Mouse (Mus musculus): ENCODE measurements around the gene Dus3l. TPM values are rescaled to one million over a fixed set of nuclear protein-coding genes. Genes with fewer than 3 reads are reported as not detected.

Gene Dus3l
- polyA plus RNA-seq, 1 experiment from 2014 or later, result 42.3 TPM

DNA sequence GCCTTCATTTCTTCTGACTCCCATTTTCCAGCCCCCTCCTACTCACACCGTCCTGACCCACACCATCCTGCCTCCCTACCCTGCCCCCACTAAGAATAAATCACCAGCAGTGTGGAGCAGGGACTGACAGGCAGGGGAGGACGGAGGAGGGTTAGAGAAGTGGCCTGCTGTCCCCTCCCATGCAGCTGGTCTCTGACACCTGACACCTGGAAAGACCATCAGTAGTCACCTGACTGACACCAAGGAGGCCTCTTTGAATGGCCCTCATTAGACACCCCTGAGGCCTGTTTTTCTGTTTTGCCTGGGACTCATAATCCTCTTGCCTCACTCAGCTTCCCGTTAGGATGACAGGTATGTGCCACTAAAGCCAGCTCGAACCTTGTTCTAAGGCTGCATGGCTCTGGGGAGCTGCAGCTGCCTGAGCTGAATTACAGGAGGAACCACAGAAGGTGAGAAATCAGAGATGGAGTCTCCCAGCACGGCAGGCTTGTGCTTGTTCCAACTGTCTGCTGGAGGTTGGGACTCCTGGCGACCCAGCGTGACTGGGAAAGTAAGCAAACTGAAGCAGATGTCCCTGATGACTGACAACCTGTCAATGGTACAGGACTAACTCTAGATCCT is 37.4 kb upstream of the Dus3l start:
- WGBS, result 7% methylated on average over 7 of the region's 7 CpGs
- Histone ChIP-seq H3K27ac (ENCODE audit: low read depth, low read length) (no peak overlapping the region), H3K4me3 (ENCODE audit: low read depth, low read length) (no peak overlapping the region), H3K9ac (ENCODE audit: low read length) (no peak overlapping the region), H3K4me2 (ENCODE audit: low read depth) (no peak overlapping the region), H3K4me1 (ENCODE audit: control insufficient read depth, insufficient read depth, low read length) (peaks cover 3% of the 10 kb centered on the region; the same call in 1 of the 2 replicates), H3K36me3 (ENCODE audit: control insufficient read depth, insufficient read depth, low read length) (peaks cover 4% of the 10 kb centered on the region), H3K27me3 (ENCODE audit: control insufficient read depth, insufficient read depth, low read length) (no peaks in the 10 kb centered on the region), H3K9me3 (ENCODE audit: control insufficient read depth, low read length) (no peaks in the 10 kb centered on the region)
- no peak for DNase-seq (ENCODE audit: low spot score)
- ATAC-seq (ENCODE audit: insufficient read depth, low FRiP score, low TSS enrichment), result no peak

DNA sequence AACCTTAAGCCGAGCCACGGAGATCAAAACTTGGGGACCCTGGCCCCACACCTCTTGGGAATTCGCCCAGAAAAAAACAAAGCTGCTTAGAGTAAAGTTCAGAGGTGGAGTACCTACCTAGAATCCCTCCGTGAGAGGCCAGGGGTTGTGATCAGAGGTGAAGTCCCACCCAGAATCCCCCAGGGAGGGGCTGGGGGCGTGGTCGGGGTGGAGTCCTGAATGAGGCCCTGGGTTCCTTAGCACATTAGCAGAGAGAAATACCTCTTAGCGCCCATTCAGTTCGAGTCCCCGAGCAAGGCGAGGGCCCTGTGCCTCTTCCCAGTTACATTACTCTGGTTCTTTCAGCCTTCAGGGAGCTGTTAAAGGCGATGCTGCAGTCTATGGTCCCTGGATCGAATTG is 36.9 kb upstream of the Dus3l start:
- Histone ChIP-seq H3K4me2 (ENCODE audit: low read depth) (no peak overlapping the region; the same call in 1 of the 2 replicates), H3K9me3 (ENCODE audit: control insufficient read depth, low read length) (no peaks in the 10 kb centered on the region), H3K27me3 (ENCODE audit: control insufficient read depth, insufficient read depth, low read length) (no peaks in the 10 kb centered on the region), H3K4me3 (ENCODE audit: low read depth, low read length) (no peak overlapping the region), H3K9ac (ENCODE audit: low read length) (no peak overlapping the region), H3K36me3 (ENCODE audit: control insufficient read depth, insufficient read depth, low read length) (peaks cover 4% of the 10 kb centered on the region), H3K4me1 (ENCODE audit: control insufficient read depth, insufficient read depth, low read length) (peaks cover 3% of the 10 kb centered on the region; the same call in 1 of the 2 replicates), H3K27ac (ENCODE audit: low read depth, low read length) (no peak overlapping the region)
- 10% methylated on average over 12 of the region's 12 CpGs for WGBS
- no peak for ATAC-seq (ENCODE audit: insufficient read depth, low FRiP score, low TSS enrichment)
- no peak for DNase-seq (ENCODE audit: low spot score)

DNA sequence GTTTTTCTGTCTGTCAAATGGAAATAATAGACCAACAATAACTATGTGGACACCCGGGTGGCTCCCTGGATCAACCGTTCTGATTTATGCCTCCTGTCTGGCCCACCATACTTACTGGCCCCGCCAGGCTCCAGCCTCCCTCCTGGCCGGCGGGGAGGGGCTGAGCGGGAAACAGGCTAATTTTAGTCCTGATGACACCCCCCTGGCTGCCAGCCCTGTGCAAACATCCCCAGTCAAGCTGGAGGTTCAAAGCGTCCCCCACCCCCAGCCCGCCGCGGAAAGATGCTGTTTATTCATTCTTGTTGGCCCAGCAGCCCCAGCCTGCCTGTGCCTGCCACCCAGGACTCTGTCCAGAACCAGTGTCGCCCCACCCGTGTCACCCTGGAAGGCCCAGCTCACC is 36.4 kb upstream of the Dus3l start:
- DNase-seq (ENCODE audit: low spot score), result no peak
- ATAC-seq (ENCODE audit: insufficient read depth, low FRiP score, low TSS enrichment), result no peak
- peaks cover 3% of the 10 kb centered on the region; the same call in 1 of the 2 replicates for H3K4me1 ChIP-seq (ENCODE audit: control insufficient read depth, insufficient read depth, low read length)
- 27% methylated on average over 12 of the region's 12 CpGs for WGBS
- no peak overlapping the region for H3K4me3 ChIP-seq (ENCODE audit: low read depth, low read length)
- H3K4me2 ChIP-seq (ENCODE audit: low read depth), result no peak overlapping the region; the same call in 1 of the 2 replicates
- H3K9ac ChIP-seq (ENCODE audit: low read length), result no peak overlapping the region
- no peaks in the 10 kb centered on the region for H3K9me3 ChIP-seq (ENCODE audit: control insufficient read depth, low read length)
- no peaks in the 10 kb centered on the region for H3K27me3 ChIP-seq (ENCODE audit: control insufficient read depth, insufficient read depth, low read length)
- H3K27ac ChIP-seq (ENCODE audit: low read depth, low read length), result no peak overlapping the region
- H3K36me3 ChIP-seq (ENCODE audit: control insufficient read depth, insufficient read depth, low read length), result peaks cover 4% of the 10 kb centered on the region

DNA sequence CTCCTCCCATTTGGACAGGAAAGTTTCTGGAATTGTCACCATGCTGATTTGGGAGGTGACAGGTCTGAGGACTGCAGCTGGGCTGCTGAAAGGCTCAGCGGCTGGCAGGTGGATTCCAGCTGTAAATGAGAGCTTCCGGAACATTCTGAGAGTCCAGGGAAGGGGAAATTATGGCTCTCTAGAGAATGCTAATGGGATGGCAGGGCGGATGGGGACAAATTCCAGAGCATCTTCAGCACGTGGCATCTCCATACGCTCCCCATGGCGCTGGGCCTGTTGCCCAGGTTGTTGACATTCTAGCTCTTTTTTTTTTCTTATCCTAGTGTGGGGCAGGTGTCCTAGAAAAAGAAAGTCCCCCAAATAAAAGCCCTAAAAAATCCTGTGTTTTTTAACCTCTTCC is 35.4 kb upstream of the Dus3l start:
- H3K27ac ChIP-seq (ENCODE audit: low read depth, low read length), result no peak overlapping the region
- no peaks in the 10 kb centered on the region for H3K9me3 ChIP-seq (ENCODE audit: control insufficient read depth, low read length)
- H3K9ac ChIP-seq (ENCODE audit: low read length), result no peak overlapping the region
- H3K36me3 ChIP-seq (ENCODE audit: control insufficient read depth, insufficient read depth, low read length), result no peaks in the 10 kb centered on the region
- ATAC-seq (ENCODE audit: insufficient read depth, low FRiP score, low TSS enrichment) (no peak), DNase-seq (ENCODE audit: low spot score) (no peak)
- H3K4me3 ChIP-seq (ENCODE audit: low read depth, low read length), result no peak overlapping the region
- no peaks in the 10 kb centered on the region for H3K27me3 ChIP-seq (ENCODE audit: control insufficient read depth, insufficient read depth, low read length)
- H3K4me1 ChIP-seq (ENCODE audit: control insufficient read depth, insufficient read depth, low read length), result peaks cover 3% of the 10 kb centered on the region; the same call in 1 of the 2 replicates
- no peak overlapping the region for H3K4me2 ChIP-seq (ENCODE audit: low read depth)
- 50% methylated on average over 6 of the region's 6 CpGs for WGBS

DNA sequence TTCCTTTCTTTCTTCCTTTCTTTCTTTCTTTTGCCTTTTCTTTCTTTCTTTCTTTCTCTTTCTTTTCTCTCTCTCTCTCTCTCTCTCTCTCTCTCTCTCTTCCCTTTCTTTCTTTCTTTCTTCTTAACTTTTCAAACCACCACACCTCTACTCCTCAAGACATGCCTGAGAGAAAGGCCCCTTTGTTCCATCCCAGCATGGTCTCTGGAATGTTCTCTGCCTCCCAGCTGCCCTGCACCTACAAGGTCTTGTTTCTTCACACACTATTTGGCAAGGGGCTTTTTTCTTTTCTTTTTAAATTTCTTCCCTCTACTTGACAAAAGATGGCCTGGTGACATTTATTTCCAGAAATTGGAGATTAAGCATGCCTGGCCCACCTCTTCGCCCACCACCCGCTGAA is 34.9 kb upstream of the Dus3l start:
- Histone ChIP-seq H3K9ac (ENCODE audit: low read length) (no peak overlapping the region), H3K27ac (ENCODE audit: low read depth, low read length) (no peak overlapping the region), H3K4me3 (ENCODE audit: low read depth, low read length) (no peak overlapping the region), H3K9me3 (ENCODE audit: control insufficient read depth, low read length) (no peaks in the 10 kb centered on the region), H3K4me1 (ENCODE audit: control insufficient read depth, insufficient read depth, low read length) (peaks cover 3% of the 10 kb centered on the region; the same call in 1 of the 2 replicates), H3K4me2 (ENCODE audit: low read depth) (no peak overlapping the region), H3K27me3 (ENCODE audit: control insufficient read depth, insufficient read depth, low read length) (no peaks in the 10 kb centered on the region), H3K36me3 (ENCODE audit: control insufficient read depth, insufficient read depth, low read length) (no peaks in the 10 kb centered on the region)
- WGBS, result 61% methylated on average over 2 of the region's 2 CpGs
- DNase-seq (ENCODE audit: low spot score) (no peak), ATAC-seq (ENCODE audit: insufficient read depth, low FRiP score, low TSS enrichment) (no peak)

DNA sequence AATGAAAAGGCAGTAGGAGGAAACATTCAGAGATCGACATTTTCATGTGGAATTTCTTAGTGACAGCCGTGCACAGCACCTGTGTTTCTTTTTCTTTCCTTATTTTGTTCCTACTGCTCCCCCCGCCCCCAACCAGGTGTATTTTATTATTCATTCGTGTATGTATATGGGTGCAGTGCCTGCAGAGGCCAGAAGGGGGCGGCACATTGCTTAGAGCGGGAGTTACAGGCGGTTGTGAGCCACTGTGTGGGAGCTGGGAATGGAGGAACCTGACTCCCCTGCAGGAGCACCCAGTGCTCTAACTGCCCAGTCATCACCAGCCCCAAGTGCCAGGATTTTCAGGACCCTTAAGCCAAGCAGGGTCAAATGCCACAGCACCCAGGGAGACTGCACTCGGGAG is 28.0 kb upstream of the Dus3l start:
- 48% methylated on average over 8 of the region's 8 CpGs for WGBS
- H3K27me3 ChIP-seq (ENCODE audit: control insufficient read depth, insufficient read depth, low read length), result no peaks in the 10 kb centered on the region
- no peaks in the 10 kb centered on the region for H3K4me1 ChIP-seq (ENCODE audit: control insufficient read depth, insufficient read depth, low read length)
- no peak for DNase-seq (ENCODE audit: low spot score)
- no peak overlapping the region for H3K27ac ChIP-seq (ENCODE audit: low read depth, low read length)
- H3K9ac ChIP-seq (ENCODE audit: low read length), result no peak overlapping the region
- no peaks in the 10 kb centered on the region for H3K9me3 ChIP-seq (ENCODE audit: control insufficient read depth, low read length)
- no peaks in the 10 kb centered on the region for H3K36me3 ChIP-seq (ENCODE audit: control insufficient read depth, insufficient read depth, low read length)
- no peak for ATAC-seq (ENCODE audit: insufficient read depth, low FRiP score, low TSS enrichment)
- H3K4me3 ChIP-seq (ENCODE audit: low read depth, low read length), result no peak overlapping the region
- H3K4me2 ChIP-seq (ENCODE audit: low read depth), result no peak overlapping the region

DNA sequence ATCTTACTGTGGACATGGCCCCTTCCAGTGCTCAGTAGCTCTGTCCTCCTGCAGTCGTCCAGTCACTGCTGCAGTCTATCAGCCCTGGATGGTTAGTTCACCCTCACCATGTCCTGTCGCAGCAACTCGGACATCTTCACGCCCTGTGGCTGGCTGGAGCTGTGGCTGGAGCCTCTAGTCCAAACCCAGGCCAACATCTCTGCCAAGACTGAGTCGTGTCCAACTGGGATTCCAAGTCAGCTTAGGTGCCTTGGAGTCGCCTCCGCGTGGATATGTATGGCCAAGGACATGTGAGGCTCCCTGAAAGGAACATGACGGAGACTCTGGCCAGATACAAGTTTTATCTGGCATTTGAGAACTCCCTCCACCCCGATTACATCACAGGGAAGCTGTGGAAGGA is 26.3 kb upstream of the Dus3l start:
- WGBS, result 79% methylated on average over 10 of the region's 10 CpGs
- no peak for ATAC-seq (ENCODE audit: insufficient read depth, low FRiP score, low TSS enrichment)
- Histone ChIP-seq H3K4me1 (ENCODE audit: control insufficient read depth, insufficient read depth, low read length) (no peaks in the 10 kb centered on the region), H3K27me3 (ENCODE audit: control insufficient read depth, insufficient read depth, low read length) (no peaks in the 10 kb centered on the region), H3K9me3 (ENCODE audit: control insufficient read depth, low read length) (no peaks in the 10 kb centered on the region), H3K4me2 (ENCODE audit: low read depth) (no peak overlapping the region), H3K4me3 (ENCODE audit: low read depth, low read length) (no peak overlapping the region), H3K27ac (ENCODE audit: low read depth, low read length) (no peak overlapping the region), H3K9ac (ENCODE audit: low read length) (no peak overlapping the region), H3K36me3 (ENCODE audit: control insufficient read depth, insufficient read depth, low read length) (no peaks in the 10 kb centered on the region)
- DNase-seq (ENCODE audit: low spot score), result no peak

DNA sequence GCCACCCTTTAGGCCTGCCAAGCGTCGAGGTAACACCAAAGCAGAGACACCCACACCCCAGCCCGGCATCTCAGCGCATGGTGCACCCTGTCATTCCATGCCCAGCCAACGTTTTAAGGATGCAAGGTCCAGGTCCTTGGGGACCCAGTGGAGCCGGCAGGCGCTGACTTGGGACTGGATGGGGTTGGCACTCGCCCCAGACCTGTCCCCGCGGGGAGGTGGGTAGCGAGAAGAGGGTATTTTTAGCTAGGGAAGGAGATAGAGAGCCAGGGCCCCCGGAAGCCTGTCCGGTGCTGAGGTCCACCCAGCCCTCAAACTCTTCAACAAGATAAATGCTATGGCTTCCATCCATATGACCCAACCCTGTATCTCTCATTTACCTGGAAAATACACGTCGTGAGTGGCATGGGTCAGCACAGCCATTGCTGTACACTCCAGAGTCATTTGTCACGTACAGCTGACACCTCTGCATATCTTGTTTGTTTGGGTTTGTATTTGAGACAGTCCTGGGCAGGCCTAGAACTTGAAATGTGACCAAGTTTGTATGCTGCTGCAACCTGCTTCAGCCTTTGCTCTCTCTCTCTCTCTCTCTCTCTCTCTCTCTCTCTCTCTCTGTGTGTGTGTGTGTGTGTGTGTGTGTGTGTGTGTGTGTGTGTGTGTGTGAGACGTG is 24.3 kb upstream of the Dus3l start:
- H3K36me3 ChIP-seq (ENCODE audit: control insufficient read depth, insufficient read depth, low read length), result no peaks in the 10 kb centered on the region
- no peaks in the 10 kb centered on the region for H3K9me3 ChIP-seq (ENCODE audit: control insufficient read depth, low read length)
- H3K27ac ChIP-seq (ENCODE audit: low read depth, low read length), result no peak overlapping the region
- ATAC-seq (ENCODE audit: insufficient read depth, low FRiP score, low TSS enrichment) (no peak), DNase-seq (ENCODE audit: low spot score) (no peak)
- no peak overlapping the region for H3K4me2 ChIP-seq (ENCODE audit: low read depth)
- H3K4me3 ChIP-seq (ENCODE audit: low read depth, low read length), result no peak overlapping the region
- no peaks in the 10 kb centered on the region for H3K27me3 ChIP-seq (ENCODE audit: control insufficient read depth, insufficient read depth, low read length)
- no peaks in the 10 kb centered on the region for H3K4me1 ChIP-seq (ENCODE audit: control insufficient read depth, insufficient read depth, low read length)
- WGBS, result 82% methylated on average over 17 of the region's 17 CpGs
- no peak overlapping the region for H3K9ac ChIP-seq (ENCODE audit: low read length)

DNA sequence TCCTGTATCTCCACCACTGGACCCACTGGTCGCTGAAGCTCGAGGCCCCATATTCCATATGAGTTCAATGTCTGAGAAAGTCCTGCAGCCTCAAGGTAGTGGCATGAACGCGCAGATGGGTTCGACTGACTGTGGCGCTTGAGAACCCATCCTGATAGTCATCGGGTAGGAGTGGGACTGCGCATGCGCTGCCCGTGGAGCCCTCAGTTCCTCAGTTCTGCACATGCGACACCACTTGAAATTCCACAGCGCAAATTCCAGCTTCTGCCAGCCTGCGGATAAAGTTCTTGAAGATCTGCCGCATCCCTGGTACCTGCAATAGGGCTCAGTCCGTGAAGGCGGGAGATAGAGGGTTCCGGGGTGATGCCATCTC is 23.8 kb upstream of the Dus3l start:
- 79% methylated on average over 17 of the region's 17 CpGs for WGBS
- Histone ChIP-seq H3K4me2 (ENCODE audit: low read depth) (no peak overlapping the region), H3K9ac (ENCODE audit: low read length) (no peak overlapping the region), H3K36me3 (ENCODE audit: control insufficient read depth, insufficient read depth, low read length) (no peaks in the 10 kb centered on the region), H3K27ac (ENCODE audit: low read depth, low read length) (no peak overlapping the region), H3K27me3 (ENCODE audit: control insufficient read depth, insufficient read depth, low read length) (no peaks in the 10 kb centered on the region), H3K4me1 (ENCODE audit: control insufficient read depth, insufficient read depth, low read length) (no peaks in the 10 kb centered on the region), H3K4me3 (ENCODE audit: low read depth, low read length) (no peak overlapping the region), H3K9me3 (ENCODE audit: control insufficient read depth, low read length) (no peaks in the 10 kb centered on the region)
- no peak for DNase-seq (ENCODE audit: low spot score)
- ATAC-seq (ENCODE audit: insufficient read depth, low FRiP score, low TSS enrichment), result no peak

Data from neural tube, embryonic 11.5 days (tissue).